Comparison of ENCODE assay signal across 10 mouse cellular contexts in genomic region chr7:111301791-111302488, GRCm38 (mm10).
DNase-seq lines count a peak whose midpoint lies in the region; TF ChIP-seq lines count a peak whose summit lies in the region.
"Had no signal": no experiment of that assay in that cellular context is flagged by ENCODE, and none has a peak within 500 bp of the region (broad histone marks: within the 10 kb centered on the region; RNA-seq: fewer than 3 reads in every experiment).

No protein-coding gene starts in this region.

- intact Hi-C loops in left cerebral cortex, adult 2 months (cut with DNase I): no loop called here

- peak; percentile 61 for DNase-seq in heart, adult 11 months
- no peak for DNase-seq in heart, postnatal 4 days
- peak; percentile 15 to 63 for DNase-seq in frontal cortex, adult 2 months (ENCODE audit: extremely low spot score in 1 of 2, low spot score in 1 of 2)
- peak; percentile 30 to 56 for DNase-seq in left cerebral cortex, adult 2 months (ENCODE audit: extremely low spot score in 1 of 2, low spot score in 2 of 2)
- peak; percentile 65 for DNase-seq in right cerebral cortex, adult 18-20 months
- no peak for DNase-seq in adrenal gland, postnatal 10 days
- no peak for DNase-seq in ovary, adult 18-20 months (ENCODE audit: low spot score)
- no peak for DNase-seq in thymus, postnatal 10 days (ENCODE audit: low spot score in 2 of 2)

- peak overlapping the region; percentile 88 for H3K27ac ChIP-seq in left cerebral cortex, adult 2 months
- H3K27ac ChIP-seq: embryonic facial prominence, embryonic 13.5 days; liver, embryonic 12.5 days had no signal

- no peak for TF ChIP-seq CTCF in left cerebral cortex, adult 2 months (IDR thresholded peaks at IDR 0.05)

- H3K4me3 ChIP-seq in left cerebral cortex, adult 2 months: peak overlapping the region; percentile 0; the same call in 1 of the 2 replicates
- H3K4me3 ChIP-seq: embryonic facial prominence, embryonic 13.5 days; liver, embryonic 12.5 days had no signal

Comparison
In these comparisons a context has a peak if more than half of its experiments do, and no peak if none do; other contexts are left out.
1. DNase-seq: peak in heart, adult 11 months (single experiment), frontal cortex, adult 2 months (2 of 2), left cerebral cortex, adult 2 months (2 of 2) and right cerebral cortex, adult 18-20 months (single experiment); none in heart, postnatal 4 days (single experiment), adrenal gland, postnatal 10 days (single experiment), ovary, adult 18-20 months (single experiment) and thymus, postnatal 10 days (0 of 2).